In genomic region chr16:10313226-10313625, GRCm38 (mm10) we compare ENCODE assay signal across 8 mouse cellular contexts. TPM values are rescaled to one million over a fixed set of nuclear protein-coding genes. Genes with fewer than 3 reads are reported as not detected.
A peak's percentile ranks its signal among the peaks of the same experiment; 100 is the strongest.
DNase-seq lines count a peak whose midpoint lies in the region; ATAC-seq lines count a peak whose summit lies in the region.

No protein-coding gene starts in this region.

- 6% methylated on average over 15 of the region's 15 CpGs for whole genome bisulfite sequencing in limb, embryonic 11.5 days
- 4% methylated on average over 15 of the region's 15 CpGs for WGBS in midbrain, embryonic 14.5 days

- peak overlapping the region; percentile 87 for H3K4me2 ChIP-seq in limb, embryonic 11.5 days (ENCODE audit: low read depth, severe bottlenecking)
- peak overlapping the region; percentile 78 for H3K4me2 ChIP-seq in midbrain, embryonic 14.5 days (ENCODE audit: low read length)

- peak; percentile 16 to 32 for DNase-seq in cerebellum, postnatal 10 days
- no peak for DNase-seq in cerebellum, postnatal 4 days (ENCODE audit: low spot score in 2 of 2)
- DNase-seq in R1 (ENCODE audit: low read depth, low spot score): peak; percentile 27
- peak; percentile 29 to 30 for DNase-seq in heart, adult 9 months (ENCODE audit: low spot score in 2 of 2)
- DNase-seq in limb, embryonic 11.5 days (ENCODE audit: low spot score): peak; percentile 35
- DNase-seq in midbrain, embryonic 14.5 days: peak; percentile 24
- DNase-seq in thymus, postnatal 4 days: no peak
- DNase-seq in layer of hippocampus, adult 9-10 months (ENCODE audit: low spot score): no peak

- no peaks in the 10 kb centered on the region for H3K9me3 ChIP-seq in limb, embryonic 11.5 days (ENCODE audit: control insufficient read depth, low read length)
- no peaks in the 10 kb centered on the region for H3K9me3 ChIP-seq in midbrain, embryonic 14.5 days (ENCODE audit: control insufficient read depth, low read length)

- H3K36me3 ChIP-seq in limb, embryonic 11.5 days (ENCODE audit: control insufficient read depth, insufficient read depth, low read length): no peaks in the 10 kb centered on the region
- H3K36me3 ChIP-seq in midbrain, embryonic 14.5 days (ENCODE audit: control insufficient read depth, insufficient read depth, low read length): no peaks in the 10 kb centered on the region

- peak overlapping the region; percentile 37 for H3K4me3 ChIP-seq in limb, embryonic 11.5 days (ENCODE audit: low read depth, low read length)
- H3K4me3 ChIP-seq in midbrain, embryonic 14.5 days (replicated peaks; ENCODE audit: low read depth, low read length): peak overlapping the region; percentile 41

- peaks cover 9% of the 10 kb centered on the region for H3K4me1 ChIP-seq in limb, embryonic 11.5 days (ENCODE audit: control insufficient read depth, insufficient read depth, low read length)
- peaks cover 7% of the 10 kb centered on the region; the same call in 1 of the 2 replicates for H3K4me1 ChIP-seq in midbrain, embryonic 14.5 days (ENCODE audit: control insufficient read depth, insufficient read depth, low read length)

- peaks cover 6% of the 10 kb centered on the region; the same call in 1 of the 2 replicates for H3K27me3 ChIP-seq in limb, embryonic 11.5 days (ENCODE audit: control insufficient read depth, insufficient read depth, low read length)
- H3K27me3 ChIP-seq in midbrain, embryonic 14.5 days (ENCODE audit: control insufficient read depth, insufficient read depth, low read length): peaks cover 12% of the 10 kb centered on the region

- ATAC-seq in limb, embryonic 11.5 days (ENCODE audit: insufficient number of reproducible peaks, low FRiP score, low TSS enrichment, low read depth): peak; percentile 56; the same call in 1 of the 2 replicates
- ATAC-seq in midbrain, embryonic 14.5 days (ENCODE audit: low FRiP score, low TSS enrichment): peak; percentile 27; the same call in 1 of the 2 replicates

- no peak overlapping the region for H3K27ac ChIP-seq in limb, embryonic 11.5 days (replicated peaks; ENCODE audit: low read depth, low read length)
- H3K27ac ChIP-seq in midbrain, embryonic 14.5 days (replicated peaks; ENCODE audit: low read depth, low read length): no peak overlapping the region

- peak overlapping the region; percentile 58 for H3K9ac ChIP-seq in limb, embryonic 11.5 days (ENCODE audit: low read length)
- peak overlapping the region; percentile 43; the same call in 1 of the 2 replicates for H3K9ac ChIP-seq in midbrain, embryonic 14.5 days (replicated peaks; ENCODE audit: low read length)

RNA-seq across cellular contexts. Expression of gene Emp2, which starts 0.5 kb away (rescaled TPM):
- polyA plus RNA-seq in limb, embryonic 11.5 days (2014; fragmentation: Nextera tagmentation; extraction: Ambion mirVana): 5.8 and 8.4 TPM in 2 replicates
- polyA plus RNA-seq in midbrain, embryonic 14.5 days (2014; fragmentation: Nextera tagmentation; extraction: Ambion mirVana): 7.1 and 7.4 TPM in 2 replicates

Comparison
In these comparisons a context has a peak if more than half of its experiments do, and no peak if none do; other contexts are left out.
1. DNase-seq: peak in cerebellum, postnatal 10 days (2 of 2), R1 (single experiment), heart, adult 9 months (2 of 2), limb, embryonic 11.5 days (single experiment) and midbrain, embryonic 14.5 days (single experiment); none in cerebellum, postnatal 4 days (0 of 2), thymus, postnatal 4 days (single experiment) and layer of hippocampus, adult 9-10 months (single experiment).